Mouse (Mus musculus): ENCODE data around the gene Aifm2.

The Aifm2 gene

GRCm38 (mm10) chr10:61717406-61718296, 2.6 kb downstream of the Aifm2 start:
- DNase-seq = no peak

DNA sequence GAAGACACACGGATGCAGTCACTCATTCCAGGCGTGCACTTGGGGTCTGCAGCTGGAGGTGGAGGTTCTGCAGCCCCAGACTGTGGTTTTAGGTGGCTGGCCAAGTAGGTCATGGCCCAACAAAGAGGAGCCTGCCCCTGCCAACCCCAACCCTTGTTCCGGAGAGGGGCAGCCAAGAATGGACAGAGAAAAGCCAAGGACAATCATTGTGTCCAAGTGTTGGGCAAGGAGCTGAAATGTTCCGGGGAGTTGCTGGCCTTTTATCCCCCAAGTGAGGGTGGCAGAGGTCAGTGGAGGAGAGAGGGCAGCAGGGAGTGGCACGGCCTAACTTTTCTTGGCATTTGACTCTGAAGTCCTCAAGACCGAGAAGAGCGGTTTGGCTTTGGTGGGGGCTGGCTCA, 5.3 kb downstream of the Aifm2 start:
- DNase-seq = no peak

DNA sequence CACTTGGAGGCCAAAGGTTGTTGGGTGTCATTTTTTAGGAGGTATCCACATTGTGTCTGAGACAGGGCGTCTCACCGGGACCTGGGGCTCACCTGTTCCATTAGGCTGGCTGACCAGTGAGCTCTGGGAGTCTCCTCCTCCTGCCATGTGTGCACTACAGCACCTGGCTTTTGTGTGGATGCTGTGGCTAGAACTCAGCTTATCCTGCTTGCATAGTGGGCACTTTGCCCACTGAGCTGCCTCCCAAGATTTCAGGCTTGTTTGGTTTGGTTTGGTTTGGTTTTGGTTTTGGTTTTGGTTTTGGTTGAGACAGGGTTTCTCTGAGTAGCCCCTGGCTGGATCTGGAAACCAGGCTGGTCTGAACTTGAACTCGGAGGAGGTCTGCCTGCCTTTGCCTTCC, 7.2 kb downstream of the Aifm2 start:
- DNase-seq = no peak

- DNase-seq = no peak
Observed at GRCm38 (mm10) chr10:61723271-61723670, 8.2 kb downstream of the Aifm2 start.

- no peak for DNase-seq
Observed at GRCm38 (mm10) chr10:61729181-61729580, 14.1 kb downstream of the Aifm2 start.

DNA sequence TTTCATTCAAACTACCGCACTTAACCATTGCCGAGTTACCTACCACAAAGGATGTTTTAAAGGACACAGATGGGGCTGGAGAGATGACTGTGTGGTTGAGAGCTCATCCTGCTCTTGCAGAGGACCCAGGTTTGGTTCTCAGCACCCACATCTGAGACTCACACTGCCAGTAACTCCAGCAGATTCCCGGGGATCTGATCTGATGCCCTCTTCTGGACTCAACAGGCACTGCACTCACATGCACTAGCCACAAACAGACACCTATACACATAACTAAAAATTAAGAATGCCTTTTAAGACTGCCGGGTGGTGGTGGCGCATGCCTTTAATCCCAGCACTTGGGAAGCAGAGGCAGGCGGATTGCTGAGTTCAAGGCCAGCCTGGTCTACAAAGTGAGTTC, 15.1 kb downstream of the Aifm2 start:
- DNase-seq = no peak

- no peak for DNase-seq
Observed at GRCm38 (mm10) chr10:61734377-61734776, 19.3 kb downstream of the Aifm2 start.

- DNase-seq = no peak
Observed at GRCm38 (mm10) chr10:61736671-61737078, 21.6 kb downstream of the Aifm2 start.

GRCm38 (mm10) chr10:61737537-61737936, 22.5 kb downstream of the Aifm2 start:
- no peak for DNase-seq

- DNase-seq = no peak
Observed at GRCm38 (mm10) chr10:61738126-61738525, 23.1 kb downstream of the Aifm2 start.

DNA sequence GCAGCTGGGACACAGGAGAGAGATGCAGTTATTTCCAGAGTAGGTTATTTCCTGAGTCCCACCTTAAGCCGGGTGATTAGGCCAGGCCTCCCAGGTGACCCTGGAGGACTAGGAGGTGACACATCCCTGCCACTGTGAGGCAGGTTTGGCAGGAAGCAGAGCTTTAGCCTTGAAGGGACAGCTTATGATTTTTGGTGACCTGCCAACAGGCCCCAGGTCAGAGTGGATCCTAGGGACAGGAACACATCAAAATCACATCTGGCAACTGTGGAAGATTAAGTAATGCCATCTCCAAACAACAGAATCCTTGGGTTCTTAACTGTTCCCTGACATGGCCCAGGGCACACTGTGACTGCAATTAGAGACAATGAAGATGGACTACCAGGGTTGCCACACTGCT, 26.2 kb downstream of the Aifm2 start:
- DNase-seq = no peak

GRCm38 (mm10) chr10:61741873-61742272, 26.8 kb downstream of the Aifm2 start:
- DNase-seq = no peak

DNA sequence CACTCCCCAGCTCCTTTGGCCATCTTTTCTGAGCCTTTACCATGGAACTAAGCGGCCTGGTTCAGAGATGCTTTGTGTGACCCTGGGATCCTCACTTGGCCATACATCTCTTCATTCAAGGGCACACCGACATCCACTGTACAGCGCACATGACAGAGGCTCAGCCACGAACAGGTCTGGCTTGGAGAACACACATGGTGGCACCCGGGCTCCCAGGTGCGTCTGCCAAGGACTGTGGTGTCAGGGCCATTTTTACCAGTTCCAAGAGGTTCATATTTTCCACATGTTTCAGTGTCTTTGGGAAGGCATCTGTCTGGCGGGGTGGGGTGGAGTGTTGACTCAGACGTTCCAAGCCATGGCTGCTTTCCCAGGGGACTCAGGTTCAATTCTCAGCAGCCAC, 27.3 kb downstream of the Aifm2 start:
- no peak for DNase-seq

DNA sequence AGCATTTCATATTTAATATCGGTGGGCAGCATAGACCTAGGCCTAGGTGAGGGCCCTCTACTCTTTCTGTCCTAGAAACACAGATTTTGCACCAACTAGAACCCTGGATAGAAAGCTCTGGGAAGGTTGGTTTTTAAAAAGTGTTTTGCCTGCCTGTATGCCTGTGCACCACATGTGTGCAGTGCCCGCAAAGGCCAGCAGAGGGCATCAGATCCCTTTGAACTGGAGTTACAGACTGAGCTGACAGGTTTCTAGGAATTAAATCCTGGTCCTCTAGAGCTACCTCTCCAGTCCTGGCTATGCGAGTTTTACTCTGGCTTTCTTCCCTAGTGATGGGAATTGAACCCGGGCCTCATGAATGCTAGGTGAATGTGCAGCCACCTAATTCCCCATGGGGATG, 30.1 kb downstream of the Aifm2 start:
- no peak for DNase-seq

DNA sequence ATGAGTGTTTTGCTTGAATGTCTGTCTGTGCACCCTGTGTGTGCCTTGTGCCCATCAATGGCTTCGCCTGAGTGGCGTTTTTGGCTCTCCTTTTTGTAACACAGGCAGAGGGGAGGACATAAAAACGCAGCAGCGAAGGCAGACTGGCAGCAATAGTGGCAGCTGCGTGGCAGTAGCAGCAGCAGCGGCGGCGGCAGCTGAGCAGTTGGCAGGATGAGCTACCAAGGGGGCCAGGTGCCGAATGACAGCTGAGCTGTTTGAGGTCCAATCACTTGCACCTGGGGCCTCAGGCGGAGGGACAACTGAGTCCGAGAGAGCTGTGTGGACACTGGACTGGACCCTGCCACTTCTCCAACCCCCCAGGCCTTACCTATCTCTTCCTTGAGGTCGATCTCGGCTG, 32.2 kb downstream of the Aifm2 start:
- DNase-seq = no peak

- no peak for DNase-seq
Observed at GRCm38 (mm10) chr10:61750014-61750413, 35.0 kb downstream of the Aifm2 start.

GRCm38 (mm10) chr10:61751534-61752219, 36.6 kb downstream of the Aifm2 start:
- peak; percentile 90 for DNase-seq

- no peak for DNase-seq
Observed at GRCm38 (mm10) chr10:61753071-61753470, 38.0 kb downstream of the Aifm2 start.

GRCm38 (mm10) chr10:61757022-61757421, 42.0 kb downstream of the Aifm2 start:
- peak; percentile 96 for DNase-seq

GRCm38 (mm10) chr10:61758904-61759303, 43.8 kb downstream of the Aifm2 start:
- DNase-seq = no peak

DNA sequence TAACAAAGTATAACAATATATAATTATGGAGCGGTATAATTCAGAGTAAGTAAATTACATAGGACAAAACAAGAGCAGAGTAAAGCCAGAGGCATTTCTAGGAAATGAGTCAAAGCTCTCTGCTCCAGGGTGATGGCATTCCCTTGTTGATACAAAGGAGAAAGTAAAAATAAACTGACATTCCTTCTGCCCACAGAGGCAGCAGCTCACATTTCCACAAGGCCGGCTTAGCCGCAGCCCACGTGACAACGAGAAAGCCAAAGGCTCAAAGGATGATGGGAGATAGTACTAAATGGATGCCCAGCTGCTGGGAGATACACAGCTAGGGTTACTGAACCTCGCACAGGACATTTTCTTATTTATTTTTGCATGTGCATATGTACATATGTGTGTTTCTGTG, 44.8 kb downstream of the Aifm2 start:
- DNase-seq = peak; percentile 95

DNA sequence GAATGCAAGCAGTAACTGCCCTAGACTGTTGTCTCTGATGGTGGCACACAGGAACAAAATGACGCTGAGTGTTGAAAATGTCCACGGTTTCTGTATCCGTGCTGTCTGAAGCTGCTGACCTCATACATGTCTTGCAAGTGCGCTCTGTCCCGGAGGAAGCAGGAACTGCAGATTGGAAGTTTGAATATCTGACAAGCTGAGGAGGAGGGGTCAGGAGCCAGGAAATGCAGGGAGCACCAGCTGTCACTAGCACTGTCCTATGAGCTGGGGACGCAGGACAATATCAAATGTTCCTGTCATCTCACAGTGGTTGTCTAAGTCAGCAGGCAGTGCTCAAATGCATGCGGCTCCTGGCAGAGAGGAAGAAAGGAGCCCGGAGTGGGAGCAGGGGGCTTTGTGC, 49.6 kb downstream of the Aifm2 start:
- peak; percentile 93 for DNase-seq

DNA sequence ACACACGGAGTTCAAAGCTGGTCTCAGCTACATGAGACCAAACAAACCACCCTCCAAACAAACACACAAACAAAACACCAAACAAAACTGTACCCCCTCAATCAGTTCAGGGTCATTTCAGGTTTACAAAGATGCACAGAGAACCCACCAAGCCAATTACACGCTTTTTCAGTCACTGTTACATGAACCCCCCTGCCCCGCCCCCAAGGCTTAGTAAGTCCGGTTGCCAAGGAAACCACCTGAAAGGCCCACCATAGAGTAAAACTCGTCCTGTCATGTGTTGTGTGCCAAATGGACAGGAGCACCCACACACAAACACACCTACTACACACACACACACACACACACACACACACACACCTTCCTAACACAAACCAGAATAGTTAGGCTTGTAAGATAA, 50.5 kb downstream of the Aifm2 start:
- DNase-seq = no peak

DNA sequence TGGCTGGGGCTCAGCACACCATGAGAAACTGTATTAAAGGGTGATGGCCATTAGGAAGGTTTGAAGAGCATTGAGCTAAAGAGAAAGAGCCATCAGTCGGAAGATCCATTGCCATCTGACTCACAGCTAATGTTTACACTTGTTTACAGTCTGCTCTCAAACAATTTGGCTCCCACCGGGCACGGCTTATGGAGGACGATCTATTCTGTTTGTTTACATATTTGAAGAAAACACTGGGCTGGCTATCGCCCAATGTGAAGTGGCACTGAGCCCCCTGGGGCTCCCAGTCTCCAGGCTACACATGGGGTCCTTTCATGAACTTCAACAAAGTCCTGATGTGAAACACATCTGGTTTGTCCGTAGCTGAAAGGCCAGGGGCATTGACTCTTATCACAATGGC, 51.7 kb downstream of the Aifm2 start:
- DNase-seq = no peak

All from heart, adult 11 months (tissue).